Mouse (Mus musculus): ENCODE data around the gene Ttc22. TPM values are rescaled to one million over a fixed set of nuclear protein-coding genes. Genes with fewer than 3 reads are reported as not detected.
A peak's percentile ranks its signal among the peaks of the same experiment; 100 is the strongest.

Gene Ttc22
- polyA plus RNA-seq, 1 experiment from 2014 or later: not detected

DNA sequence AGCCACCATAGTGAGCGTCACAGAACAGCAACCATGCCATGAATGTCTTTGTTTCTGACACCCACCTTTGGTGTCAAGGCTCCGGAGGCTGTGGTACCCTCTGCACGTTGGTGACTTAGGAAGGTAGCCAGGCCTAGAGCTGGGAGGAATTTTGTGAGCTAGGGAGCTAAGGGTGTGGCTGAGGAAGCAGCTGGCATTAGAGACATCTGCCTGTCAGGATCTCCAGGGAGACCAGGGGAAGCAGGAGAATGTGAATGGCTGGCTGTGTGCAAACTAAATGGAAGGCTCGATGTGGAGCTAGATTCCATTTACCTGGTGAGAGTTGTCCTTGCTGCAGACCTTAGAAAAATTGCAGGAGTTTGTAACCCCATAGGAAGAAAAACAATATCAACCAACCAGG lies 37.6 kb upstream of the Ttc22 start:
- Histone ChIP-seq H3K9ac (replicated peaks) (no peak overlapping the region), H3K9me3 (ENCODE audit: low read length) (no peaks in the 10 kb centered on the region), H3K4me2 (ENCODE audit: low read depth, low read length) (no peak overlapping the region), H3K36me3 (replicated peaks; ENCODE audit: insufficient read depth, low read length) (peaks cover 45% of the 10 kb centered on the region), H3K27ac (ENCODE audit: low read depth) (no peak overlapping the region), H3K4me1 (ENCODE audit: insufficient read depth) (peaks cover 25% of the 10 kb centered on the region), H3K4me3 (ENCODE audit: low read depth, low read length) (no peak overlapping the region), H3K27me3 (ENCODE audit: insufficient read depth, low read length) (no peaks in the 10 kb centered on the region)
- 82% methylated on average over 4 of the region's 4 CpGs for WGBS (ENCODE audit: insufficient replicate concordance)
- TF ChIP-seq CTCF (IDR thresholded peaks at IDR 0.05; ENCODE audit: low read depth) (no peak), EP300 (IDR thresholded peaks at IDR 0.05; ENCODE audit: low read depth) (no peak)
- DNase-seq (no peak), ATAC-seq (no peak)

DNA sequence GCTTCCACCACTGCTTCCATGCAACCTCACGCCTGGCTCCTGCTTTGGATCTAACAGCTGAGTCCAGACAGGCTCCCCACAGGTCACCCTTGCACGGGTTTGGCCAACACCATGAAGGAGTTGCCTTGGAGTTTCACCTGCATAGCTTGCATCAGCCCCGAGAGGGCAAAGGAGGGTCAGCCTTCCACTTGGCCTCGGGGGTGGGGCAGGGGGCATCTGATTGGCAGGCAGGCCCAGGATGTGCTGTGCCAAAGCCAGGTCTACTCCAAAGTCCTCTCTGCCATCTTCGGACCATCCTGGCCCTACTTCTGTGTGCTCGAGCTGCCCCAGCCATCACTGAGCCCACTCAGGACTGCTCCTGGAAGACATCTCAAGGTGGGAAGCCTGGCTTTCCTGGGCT lies 35.2 kb upstream of the Ttc22 start:
- peak overlapping the region; percentile 30; the same call in 1 of the 2 replicates for H3K27ac ChIP-seq (ENCODE audit: low read depth)
- H3K36me3 ChIP-seq (replicated peaks; ENCODE audit: insufficient read depth, low read length): peaks cover 41% of the 10 kb centered on the region
- H3K4me3 ChIP-seq (ENCODE audit: low read depth, low read length): no peak overlapping the region
- TF ChIP-seq EP300 (IDR thresholded peaks at IDR 0.05; ENCODE audit: low read depth) (no peak), CTCF (IDR thresholded peaks at IDR 0.05; ENCODE audit: low read depth) (no peak)
- no peaks in the 10 kb centered on the region for H3K9me3 ChIP-seq (ENCODE audit: low read length)
- WGBS (ENCODE audit: insufficient replicate concordance): 70% methylated on average over 6 of the region's 6 CpGs
- peak; percentile 62 for DNase-seq
- H3K4me1 ChIP-seq (ENCODE audit: insufficient read depth): peaks cover 17% of the 10 kb centered on the region
- peak; percentile 24; the same call in 1 of the 2 replicates for ATAC-seq
- no peak overlapping the region for H3K4me2 ChIP-seq (ENCODE audit: low read depth, low read length)
- no peaks in the 10 kb centered on the region for H3K27me3 ChIP-seq (ENCODE audit: insufficient read depth, low read length)
- H3K9ac ChIP-seq (replicated peaks): no peak overlapping the region

DNA sequence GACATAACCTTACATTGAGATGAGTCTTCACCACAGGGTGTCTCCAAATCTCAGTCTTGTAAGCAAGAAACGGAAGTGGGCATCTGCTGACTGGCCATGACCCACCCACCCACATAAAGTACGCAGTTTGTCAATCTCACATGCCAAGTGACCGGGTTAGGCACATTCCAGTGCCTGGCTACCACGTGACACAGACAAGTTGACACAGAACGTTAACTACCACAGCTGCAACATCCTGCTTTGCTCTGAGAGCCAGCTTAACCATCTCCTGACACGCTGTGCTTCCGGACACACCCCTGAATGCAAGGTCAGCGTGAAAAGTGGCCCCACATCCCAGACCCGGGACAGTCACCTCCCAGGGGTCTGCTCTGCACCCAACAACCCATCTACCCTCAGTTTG lies 32.1 kb upstream of the Ttc22 start:
- WGBS (ENCODE audit: insufficient replicate concordance): 55% methylated on average over 9 of the region's 9 CpGs
- Histone ChIP-seq H3K4me2 (ENCODE audit: low read depth, low read length) (no peak overlapping the region), H3K4me1 (ENCODE audit: insufficient read depth) (no peaks in the 10 kb centered on the region; the same call in 1 of the 2 replicates), H3K27me3 (ENCODE audit: insufficient read depth, low read length) (no peaks in the 10 kb centered on the region), H3K27ac (ENCODE audit: low read depth) (0 out of 2 replicates have a peak overlapping the region, but pooled peaks have one; percentile 11), H3K9me3 (ENCODE audit: low read length) (no peaks in the 10 kb centered on the region), H3K4me3 (ENCODE audit: low read depth, low read length) (no peak overlapping the region), H3K9ac (replicated peaks) (no peak overlapping the region), H3K36me3 (replicated peaks; ENCODE audit: insufficient read depth, low read length) (peaks cover 28% of the 10 kb centered on the region)
- TF ChIP-seq EP300 (IDR thresholded peaks at IDR 0.05; ENCODE audit: low read depth) (no peak), CTCF (IDR thresholded peaks at IDR 0.05; ENCODE audit: low read depth) (no peak)
- DNase-seq: no peak
- peak; percentile 9; the same call in 1 of the 2 replicates for ATAC-seq

DNA sequence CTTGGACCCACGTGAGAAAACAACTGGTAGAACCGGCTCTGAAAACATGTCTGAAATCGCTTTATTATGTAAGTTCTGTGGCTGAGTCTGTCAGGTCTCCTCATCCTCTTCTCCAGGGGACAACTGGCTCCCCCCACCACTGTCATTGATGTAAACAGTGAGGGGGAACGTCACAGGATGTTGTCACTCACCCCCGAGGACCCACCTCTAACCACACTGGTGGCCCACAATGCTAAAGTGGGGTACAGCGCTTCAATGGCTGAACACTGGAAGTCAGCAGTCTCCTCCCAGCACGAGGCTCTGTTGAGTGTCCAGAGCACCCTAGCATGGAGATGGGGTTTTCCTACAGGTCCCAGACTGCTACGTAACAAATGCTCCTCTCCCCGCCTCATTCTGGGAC lies 31.4 kb upstream of the Ttc22 start:
- Histone ChIP-seq H3K27me3 (ENCODE audit: insufficient read depth, low read length) (no peaks in the 10 kb centered on the region), H3K36me3 (replicated peaks; ENCODE audit: insufficient read depth, low read length) (peaks cover 22% of the 10 kb centered on the region), H3K4me3 (ENCODE audit: low read depth, low read length) (no peak overlapping the region), H3K4me1 (ENCODE audit: insufficient read depth) (no peaks in the 10 kb centered on the region; the same call in 1 of the 2 replicates), H3K9ac (replicated peaks) (no peak overlapping the region), H3K9me3 (ENCODE audit: low read length) (no peaks in the 10 kb centered on the region), H3K4me2 (ENCODE audit: low read depth, low read length) (no peak overlapping the region), H3K27ac (ENCODE audit: low read depth) (0 out of 2 replicates have a peak overlapping the region, but pooled peaks have one; percentile 11)
- TF ChIP-seq EP300 (IDR thresholded peaks at IDR 0.05; ENCODE audit: low read depth) (no peak), CTCF (IDR thresholded peaks at IDR 0.05; ENCODE audit: low read depth) (no peak)
- WGBS (ENCODE audit: insufficient replicate concordance): 84% methylated on average over 9 of the region's 9 CpGs
- ATAC-seq: peak; percentile 1
- DNase-seq: no peak

DNA sequence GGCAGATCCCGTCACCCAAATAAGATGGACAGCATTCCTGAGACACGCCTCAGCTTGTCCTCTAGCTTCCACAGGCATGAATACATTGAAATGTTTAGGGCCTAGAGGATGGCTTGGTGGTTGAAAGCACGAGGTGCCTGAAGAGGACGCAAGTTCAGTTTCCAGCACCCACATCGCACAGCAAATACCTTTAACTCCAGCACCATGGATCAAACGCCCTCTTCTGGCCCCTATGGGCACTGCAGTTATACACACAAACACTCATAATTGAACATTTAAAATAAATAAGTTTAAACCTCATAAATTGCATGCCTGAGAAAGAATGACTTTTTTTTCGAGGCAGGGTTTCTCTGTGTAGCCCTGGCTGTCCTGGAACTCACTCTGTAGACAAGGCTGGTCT lies 28.6 kb upstream of the Ttc22 start:
- DNase-seq: no peak
- H3K36me3 ChIP-seq (replicated peaks; ENCODE audit: insufficient read depth, low read length): 0 out of 2 replicates have a peak, but pooled peaks cover 2% of the 10 kb centered on the region
- ATAC-seq: no peak
- no peak overlapping the region for H3K4me3 ChIP-seq (ENCODE audit: low read depth, low read length)
- H3K27ac ChIP-seq (ENCODE audit: low read depth): no peak overlapping the region
- WGBS (ENCODE audit: insufficient replicate concordance): 60% methylated on average over 7 of the region's 7 CpGs
- H3K4me2 ChIP-seq (ENCODE audit: low read depth, low read length): no peak overlapping the region
- H3K9me3 ChIP-seq (ENCODE audit: low read length): no peaks in the 10 kb centered on the region
- no peaks in the 10 kb centered on the region for H3K27me3 ChIP-seq (ENCODE audit: insufficient read depth, low read length)
- peak; percentile 53 for TF ChIP-seq CTCF (IDR thresholded peaks at IDR 0.05; ENCODE audit: low read depth)
- no peak for TF ChIP-seq EP300 (IDR thresholded peaks at IDR 0.05; ENCODE audit: low read depth)
- H3K9ac ChIP-seq (replicated peaks): no peak overlapping the region
- no peaks in the 10 kb centered on the region for H3K4me1 ChIP-seq (ENCODE audit: insufficient read depth)

DNA sequence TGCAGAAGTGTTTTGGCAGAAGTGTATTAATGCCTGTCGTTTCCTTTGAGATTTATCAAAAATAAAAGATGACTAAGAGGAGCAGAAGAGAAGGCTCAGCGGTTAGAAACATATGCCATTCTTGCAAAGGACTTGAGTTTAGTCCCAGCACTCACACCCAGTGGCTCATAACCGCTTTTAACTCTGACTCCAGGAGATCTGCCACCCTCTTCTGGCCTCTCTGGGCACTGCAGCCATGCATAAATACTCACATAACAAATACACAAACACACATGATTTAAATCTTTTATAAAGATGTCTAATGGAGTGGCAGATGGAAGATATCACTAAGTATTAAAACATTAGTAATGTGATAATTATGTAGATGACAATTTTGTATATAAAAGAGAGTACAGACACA lies 26.0 kb upstream of the Ttc22 start:
- Histone ChIP-seq H3K36me3 (replicated peaks; ENCODE audit: insufficient read depth, low read length) (no peaks in the 10 kb centered on the region), H3K27ac (ENCODE audit: low read depth) (no peak overlapping the region), H3K9me3 (ENCODE audit: low read length) (no peaks in the 10 kb centered on the region), H3K27me3 (ENCODE audit: insufficient read depth, low read length) (no peaks in the 10 kb centered on the region), H3K9ac (replicated peaks) (no peak overlapping the region), H3K4me2 (ENCODE audit: low read depth, low read length) (no peak overlapping the region), H3K4me3 (ENCODE audit: low read depth, low read length) (no peak overlapping the region), H3K4me1 (ENCODE audit: insufficient read depth) (no peaks in the 10 kb centered on the region)
- DNase-seq: no peak
- no peak for ATAC-seq
- TF ChIP-seq CTCF (IDR thresholded peaks at IDR 0.05; ENCODE audit: low read depth) (peak; percentile 44), EP300 (IDR thresholded peaks at IDR 0.05; ENCODE audit: low read depth) (no peak)
- WGBS (ENCODE audit: insufficient replicate concordance): 66% methylated on average over 3 of the region's 3 CpGs

DNA sequence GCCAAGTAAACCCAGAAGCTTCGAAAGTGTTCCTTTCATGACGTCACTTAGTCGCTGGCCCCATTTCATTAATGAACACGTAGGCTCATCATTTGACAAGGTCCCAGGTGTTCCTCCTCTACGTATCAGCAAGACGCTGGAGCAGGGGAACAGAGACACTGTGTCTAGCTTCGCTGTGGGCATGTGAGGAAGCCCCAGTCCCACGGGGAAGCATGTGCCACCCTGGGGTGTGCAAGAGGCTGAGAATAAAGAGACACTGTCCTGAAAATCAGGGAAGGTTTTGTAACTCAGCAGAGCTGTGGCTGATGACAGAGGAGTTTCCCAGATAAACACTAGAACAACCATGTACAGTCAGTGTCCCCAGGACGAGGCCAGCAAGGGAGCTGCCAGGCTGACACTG lies 25.2 kb upstream of the Ttc22 start:
- H3K4me3 ChIP-seq (ENCODE audit: low read depth, low read length): no peak overlapping the region
- no peak overlapping the region for H3K27ac ChIP-seq (ENCODE audit: low read depth)
- TF ChIP-seq CTCF (IDR thresholded peaks at IDR 0.05; ENCODE audit: low read depth) (no peak), EP300 (IDR thresholded peaks at IDR 0.05; ENCODE audit: low read depth) (no peak)
- H3K36me3 ChIP-seq (replicated peaks; ENCODE audit: insufficient read depth, low read length): no peaks in the 10 kb centered on the region
- H3K9me3 ChIP-seq (ENCODE audit: low read length): no peaks in the 10 kb centered on the region
- no peak overlapping the region for H3K9ac ChIP-seq (replicated peaks)
- ATAC-seq: no peak
- no peaks in the 10 kb centered on the region for H3K27me3 ChIP-seq (ENCODE audit: insufficient read depth, low read length)
- DNase-seq: no peak
- H3K4me1 ChIP-seq (ENCODE audit: insufficient read depth): no peaks in the 10 kb centered on the region
- H3K4me2 ChIP-seq (ENCODE audit: low read depth, low read length): no peak overlapping the region
- WGBS (ENCODE audit: insufficient replicate concordance): 73% methylated on average over 9 of the region's 9 CpGs

All from liver, postnatal 0 days (tissue).